In the genomic region with DNA sequence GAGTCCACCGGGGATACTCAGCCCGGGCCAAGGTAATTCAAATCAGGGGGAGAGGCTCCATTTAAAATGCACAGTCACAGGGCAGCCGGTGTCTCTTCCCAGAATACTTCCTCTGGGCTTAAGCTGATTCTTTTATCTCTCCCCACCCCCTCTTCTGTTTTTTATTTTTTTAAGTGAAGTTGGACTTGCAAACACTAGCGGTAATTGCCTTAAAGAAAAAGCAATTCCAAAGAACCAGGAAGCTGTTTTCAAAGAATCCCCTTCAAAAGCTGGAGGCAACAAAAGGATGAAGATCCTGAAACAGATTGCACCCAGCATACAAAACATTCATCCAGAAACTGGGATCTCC, we compare ENCODE assay signal across 17 mouse cellular contexts.
DNase-seq lines count a peak whose midpoint lies in the region; ATAC-seq lines count a peak whose summit lies in the region.
"Had no signal": no experiment of that assay in that cellular context is flagged by ENCODE, and none has a peak within 500 bp of the region (broad histone marks: within the 10 kb centered on the region; RNA-seq: fewer than 3 reads in every experiment).

No protein-coding gene starts in this region.

- no peaks in the 10 kb centered on the region for H3K4me1 ChIP-seq in hindbrain, embryonic 11.5 days (replicated peaks; ENCODE audit: control insufficient read depth, insufficient read depth, low read length)
- H3K4me1 ChIP-seq in hindbrain, embryonic 10.5 days (replicated peaks), result peaks cover 17% of the 10 kb centered on the region
- peaks cover 13% of the 10 kb centered on the region for H3K4me1 ChIP-seq in hindbrain, embryonic 15.5 days (replicated peaks)
- 0 out of 2 replicates have a peak, but pooled peaks cover 11% of the 10 kb centered on the region for H3K4me1 ChIP-seq in neural tube, embryonic 12.5 days

- WGBS in hindbrain, embryonic 11.5 days, result 16% methylated on average over 4 of the region's 4 CpGs
- WGBS in hindbrain, embryonic 10.5 days, result 19% methylated on average over 4 of the region's 4 CpGs
- 10% methylated on average over 4 of the region's 4 CpGs for WGBS in hindbrain, embryonic 15.5 days
- WGBS in neural tube, embryonic 12.5 days, result 9% methylated on average over 4 of the region's 4 CpGs

- no peaks in the 10 kb centered on the region for H3K9me3 ChIP-seq in hindbrain, embryonic 11.5 days (ENCODE audit: control insufficient read depth, low read length)
- H3K9me3 ChIP-seq in hindbrain, embryonic 10.5 days, result no peaks in the 10 kb centered on the region
- no peaks in the 10 kb centered on the region for H3K9me3 ChIP-seq in hindbrain, embryonic 15.5 days
- H3K9me3 ChIP-seq in neural tube, embryonic 12.5 days, result 0 out of 2 replicates have a peak, but pooled peaks cover 4% of the 10 kb centered on the region

- peak; percentile 1 for DNase-seq in hindbrain, embryonic 11.5 days (ENCODE audit: low spot score)
- DNase-seq in hindbrain, embryonic 10.5 days (ENCODE audit: low spot score), result no peak
- DNase-seq in brain, adult 2 months (ENCODE audit: low read depth, low spot score), result peak; percentile 15
- no peak for DNase-seq in spleen, adult 12 weeks (ENCODE audit: low spot score)
- no peak for DNase-seq in adrenal gland, postnatal 25 days
- no peak for DNase-seq in lung, adult 18-20 months
- DNase-seq: adrenal gland, postnatal 14 days; cerebellum, adult 11-12 months; heart, adult 18-20 months; kidney, postnatal 14 days had no signal

- no peaks in the 10 kb centered on the region for H3K27me3 ChIP-seq in hindbrain, embryonic 11.5 days (ENCODE audit: control insufficient read depth, insufficient read depth, low read length)
- H3K27me3 ChIP-seq in hindbrain, embryonic 10.5 days (ENCODE audit: insufficient read depth, poor library complexity, severe bottlenecking), result no peaks in the 10 kb centered on the region
- H3K27me3 ChIP-seq in hindbrain, embryonic 15.5 days, result no peaks in the 10 kb centered on the region
- no peaks in the 10 kb centered on the region for H3K27me3 ChIP-seq in neural tube, embryonic 12.5 days (replicated peaks)

- H3K27ac ChIP-seq in hindbrain, embryonic 11.5 days (ENCODE audit: low read depth, low read length), result no peak overlapping the region
- no peak overlapping the region for H3K27ac ChIP-seq in hindbrain, embryonic 10.5 days
- H3K27ac ChIP-seq in hindbrain, embryonic 15.5 days (replicated peaks), result no peak overlapping the region
- H3K27ac ChIP-seq in neural tube, embryonic 12.5 days, result no peak overlapping the region
- H3K27ac ChIP-seq: left cerebral cortex, adult 2 months; stomach, postnatal 0 days had no signal

- no peak overlapping the region for H3K4me2 ChIP-seq in hindbrain, embryonic 11.5 days (replicated peaks; ENCODE audit: low read depth, low read length)
- peak overlapping the region; percentile 14; the same call in 1 of the 2 replicates for H3K4me2 ChIP-seq in hindbrain, embryonic 15.5 days
- no peak overlapping the region for H3K4me2 ChIP-seq in neural tube, embryonic 12.5 days (replicated peaks)

- peak; percentile 68; the same call in 1 of the 2 replicates for ATAC-seq in hindbrain, embryonic 11.5 days (ENCODE audit: low FRiP score)
- ATAC-seq in hindbrain, embryonic 15.5 days (ENCODE audit: low FRiP score, low read depth), result peak; percentile 69; the same call in 1 of the 2 replicates
- peak; percentile 68; the same call in 1 of the 2 replicates for ATAC-seq in neural tube, embryonic 12.5 days (ENCODE audit: low FRiP score, low read depth)
- ATAC-seq: CD4-positive, CD25-positive, alpha-beta regulatory T cell, adult 4 months; intestine, embryonic 16.5 days; lung, postnatal 0 days had no signal

- H3K9ac ChIP-seq in hindbrain, embryonic 11.5 days (ENCODE audit: low read depth, low read length), result no peak overlapping the region
- H3K9ac ChIP-seq in hindbrain, embryonic 15.5 days, result no peak overlapping the region
- H3K9ac ChIP-seq in neural tube, embryonic 12.5 days, result no peak overlapping the region

- no peak overlapping the region for H3K4me3 ChIP-seq in hindbrain, embryonic 11.5 days (ENCODE audit: low read depth, low read length)
- no peak overlapping the region for H3K4me3 ChIP-seq in hindbrain, embryonic 10.5 days
- no peak overlapping the region for H3K4me3 ChIP-seq in hindbrain, embryonic 15.5 days
- no peak overlapping the region for H3K4me3 ChIP-seq in neural tube, embryonic 12.5 days
- H3K4me3 ChIP-seq: left cerebral cortex, adult 2 months had no signal

- no peaks in the 10 kb centered on the region for H3K36me3 ChIP-seq in hindbrain, embryonic 11.5 days (ENCODE audit: control insufficient read depth, insufficient read depth, low read length)
- no peaks in the 10 kb centered on the region for H3K36me3 ChIP-seq in hindbrain, embryonic 10.5 days
- H3K36me3 ChIP-seq in hindbrain, embryonic 15.5 days, result no peaks in the 10 kb centered on the region
- no peaks in the 10 kb centered on the region for H3K36me3 ChIP-seq in neural tube, embryonic 12.5 days

Comparison
In these comparisons a context has a peak if more than half of its experiments do, and no peak if none do; other contexts are left out.
1. DNase-seq: peak in hindbrain, embryonic 11.5 days (single experiment) and brain, adult 2 months (single experiment); none in hindbrain, embryonic 10.5 days (single experiment), spleen, adult 12 weeks (single experiment), adrenal gland, postnatal 25 days (single experiment) and lung, adult 18-20 months (0 of 2).
2. Peak in every context shown above with its lines, with median percentiles within 50 percentile points of each other: ATAC-seq.